Mouse (Mus musculus) left cerebral cortex, adult 2 months (tissue): ENCODE measurements around the gene Hhipl1. TPM values are rescaled to one million over a fixed set of nuclear protein-coding genes. Genes with fewer than 3 reads are reported as not detected.
A peak's percentile ranks its signal among the peaks of the same experiment; 100 is the strongest.

ENCODE experiments used
- DNase-seq, 2 experiments: peaks; one replicate each; pipeline ENCODE4 v3.0.0; 2021 to 2022; ENCODE audit warnings: low spot score in 2 of 2, mixed read lengths in 1 of 2; ENCODE audit errors: extremely low spot score in 1 of 2
- H3K27ac ChIP-seq: fragments of 200-600 bp; 2 replicates; pipeline ENCODE4 v1.8.1; 2022
- H3K4me3 ChIP-seq: fragments of 200-600 bp; 2 replicates; pipeline ENCODE4 v1.8.1; 2022
- CTCF ChIP-seq: fragments of 200-600 bp; IDR thresholded peaks from 2 replicates; pipeline ENCODE4 v1.8.1; 2022; ENCODE audit warnings: antibody characterized with exemption, mild to moderate bottlenecking, moderate library complexity
- intact Hi-C: fragments of 180-260 bp; cut with DNase I; formaldehyde crosslinking; loops from one replicate; pipeline ENCODE4 v1.15.1; 2025
- total RNA-seq, 2 experiments: library from RNA; stranded (reverse); gene quantifications; 2 replicates each; pipeline ENCODE4 v1.2.3; 2021

Gene Hhipl1
- total RNA-seq, 2 experiments from 2014 or later, result 7.1 to 7.4 TPM

- Histone ChIP-seq H3K27ac (no peak overlapping the region), H3K4me3 (no peak overlapping the region)
- intact Hi-C loops, result no loop called here
- DNase-seq, result no peak
- no peak for TF ChIP-seq CTCF
Observed at GRCm38 (mm10) chr12:108350931-108351330, 44.9 kb downstream of the Hhipl1 start.

GRCm38 (mm10) chr12:108352371-108353136 is 46.5 kb downstream of the Hhipl1 start:
- no peak for TF ChIP-seq CTCF
- no peak overlapping the region for H3K4me3 ChIP-seq
- intact Hi-C loops, result no loop called here
- H3K27ac ChIP-seq, result no peak overlapping the region
- no peak for DNase-seq

- Histone ChIP-seq H3K4me3 (no peak overlapping the region), H3K27ac (no peak overlapping the region)
- DNase-seq, result no peak
- TF ChIP-seq CTCF, result no peak
- intact Hi-C loops, result no loop called here
Observed at GRCm38 (mm10) chr12:108354284-108354683, 48.2 kb downstream of the Hhipl1 start.

GRCm38 (mm10) chr12:108355271-108355670 is 49.2 kb downstream of the Hhipl1 start:
- DNase-seq, result no peak
- no peak overlapping the region for H3K27ac ChIP-seq
- no peak for TF ChIP-seq CTCF
- no peak overlapping the region for H3K4me3 ChIP-seq
- intact Hi-C loops, result no loop called here

GRCm38 (mm10) chr12:108355986-108356385 is 49.9 kb downstream of the Hhipl1 start:
- peak; percentile 26 for TF ChIP-seq CTCF
- Histone ChIP-seq H3K4me3 (no peak overlapping the region), H3K27ac (no peak overlapping the region)
- DNase-seq, result no peak
- intact Hi-C loops, result no loop called here

GRCm38 (mm10) chr12:108363796-108364195 is 57.7 kb downstream of the Hhipl1 start:
- Histone ChIP-seq H3K27ac (no peak overlapping the region), H3K4me3 (no peak overlapping the region)
- peak; percentile 83 to 88 for DNase-seq
- intact Hi-C loops, result loop anchor here (1.0 to 2.0 kb wide), 2 partner anchors 60 to 131 kb away; no protein-coding TSS in a partner anchor
- TF ChIP-seq CTCF, result peak; percentile 96

- intact Hi-C loops, result no loop called here
- no peak for DNase-seq
- H3K4me3 ChIP-seq, result no peak overlapping the region
- no peak overlapping the region for H3K27ac ChIP-seq
- peak; percentile 29 for TF ChIP-seq CTCF
Observed at GRCm38 (mm10) chr12:108365340-108365739, 59.3 kb downstream of the Hhipl1 start.

GRCm38 (mm10) chr12:108365868-108366267 is 59.8 kb downstream of the Hhipl1 start:
- no peak for TF ChIP-seq CTCF
- Histone ChIP-seq H3K27ac (no peak overlapping the region), H3K4me3 (no peak overlapping the region)
- no peak for DNase-seq
- intact Hi-C loops, result no loop called here

- no peak overlapping the region for H3K4me3 ChIP-seq
- intact Hi-C loops, result no loop called here
- H3K27ac ChIP-seq, result no peak overlapping the region
- no peak for TF ChIP-seq CTCF
- DNase-seq, result no peak
Observed at GRCm38 (mm10) chr12:108367909-108368308, 61.8 kb downstream of the Hhipl1 start.

GRCm38 (mm10) chr12:108368921-108369320 is 62.9 kb downstream of the Hhipl1 start:
- Histone ChIP-seq H3K4me3 (no peak overlapping the region), H3K27ac (no peak overlapping the region)
- no peak for TF ChIP-seq CTCF
- DNase-seq, result no peak
- intact Hi-C loops, result no loop called here

GRCm38 (mm10) chr12:108370596-108371428 is 64.7 kb downstream of the Hhipl1 start, which contains the start of gene Eml1:
Gene Eml1 (plus strand): TSS chr12:108370957.
- H3K27ac ChIP-seq, result peak within 1 kb of the TSS; percentile 80
- H3K4me3 ChIP-seq, result peak within 1 kb of the TSS; percentile 36
- no peak for DNase-seq
- intact Hi-C loops, result no loop called here
- TF ChIP-seq CTCF, result peak; percentile 11; the same call in 1 of the 2 replicates

- Histone ChIP-seq H3K4me3 (peak overlapping the region; percentile 36), H3K27ac (peak overlapping the region; percentile 80)
- DNase-seq, result no peak
- TF ChIP-seq CTCF, result no peak
- intact Hi-C loops, result no loop called here
Observed at GRCm38 (mm10) chr12:108371429-108371765, 65.3 kb downstream of the Hhipl1 start.
